Mouse (Mus musculus): ENCODE measurements around the gene Ttc1. TPM values are rescaled to one million over a fixed set of nuclear protein-coding genes. Genes with fewer than 3 reads are reported as not detected.

Ttc1 gene
- polyA plus RNA-seq, 1 experiment from 2014 or later, result 54.7 TPM

GRCm38 (mm10) chr11:43727796-43728195 is 20.0 kb downstream of the Ttc1 start:
- Histone ChIP-seq H3K27me3 (ENCODE audit: control insufficient read depth, insufficient read depth, low read length) (no peaks in the 10 kb centered on the region), H3K4me3 (ENCODE audit: low read depth, low read length) (no peak overlapping the region), H3K4me1 (replicated peaks; ENCODE audit: control insufficient read depth, insufficient read depth) (no peaks in the 10 kb centered on the region), H3K4me2 (replicated peaks; ENCODE audit: low read depth) (no peak overlapping the region), H3K36me3 (ENCODE audit: control insufficient read depth, insufficient read depth, low read length) (peaks cover 3% of the 10 kb centered on the region; the same call in 1 of the 2 replicates), H3K9ac (ENCODE audit: low read length) (no peak overlapping the region), H3K9me3 (ENCODE audit: control insufficient read depth, low read length) (no peaks in the 10 kb centered on the region), H3K27ac (replicated peaks) (no peak overlapping the region)
- no peak for ATAC-seq (ENCODE audit: low FRiP score, low TSS enrichment)
- WGBS, result 67% methylated on average over 7 of the region's 7 CpGs
- TF ChIP-seq EP300 (optimal IDR thresholded peaks at IDR 0.05), result no peak
- TF ChIP-seq CTCF (IDR thresholded peaks at IDR 0.05; ENCODE audit: low read depth), result no peak
- no peak for DNase-seq (ENCODE audit: low spot score)

DNA sequence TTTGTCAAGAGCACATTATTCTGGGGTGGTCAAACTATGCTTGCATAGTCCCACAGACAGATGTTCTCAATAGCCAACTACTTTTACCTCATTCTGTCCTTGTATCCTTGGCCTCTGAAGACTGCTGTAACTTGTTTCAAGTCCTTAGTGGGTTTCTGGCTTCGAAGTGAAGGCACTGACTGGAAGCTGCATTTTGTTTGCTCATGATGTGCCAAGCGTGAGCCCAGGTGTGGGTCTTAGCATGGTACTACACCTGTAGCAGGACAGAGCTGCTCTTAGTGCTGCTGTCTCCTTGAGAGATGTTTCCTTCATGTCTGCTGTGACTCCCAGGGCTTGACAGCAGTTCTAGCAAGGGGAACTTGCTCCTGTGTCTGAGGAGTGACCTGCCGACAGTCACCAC is 24.4 kb downstream of the Ttc1 start:
- WGBS, result 79% methylated on average over 3 of the region's 3 CpGs
- DNase-seq (ENCODE audit: low spot score), result no peak
- no peak for ATAC-seq (ENCODE audit: low FRiP score, low TSS enrichment)

GRCm38 (mm10) chr11:43712178-43712577 is 35.6 kb downstream of the Ttc1 start:
- TF ChIP-seq EP300 (optimal IDR thresholded peaks at IDR 0.05) (no peak), CTCF (IDR thresholded peaks at IDR 0.05; ENCODE audit: low read depth) (no peak)
- no peak overlapping the region for H3K4me2 ChIP-seq (replicated peaks; ENCODE audit: low read depth)
- no peak overlapping the region for H3K9ac ChIP-seq (ENCODE audit: low read length)
- H3K27me3 ChIP-seq (ENCODE audit: control insufficient read depth, insufficient read depth, low read length), result no peaks in the 10 kb centered on the region
- 92% methylated on average over 4 of the region's 4 CpGs for WGBS
- DNase-seq (ENCODE audit: low spot score) (no peak), ATAC-seq (ENCODE audit: low FRiP score, low TSS enrichment) (no peak)
- H3K4me3 ChIP-seq (ENCODE audit: low read depth, low read length), result no peak overlapping the region
- H3K4me1 ChIP-seq (replicated peaks; ENCODE audit: control insufficient read depth, insufficient read depth), result no peaks in the 10 kb centered on the region
- no peaks in the 10 kb centered on the region for H3K9me3 ChIP-seq (ENCODE audit: control insufficient read depth, low read length)
- peaks cover 6% of the 10 kb centered on the region for H3K36me3 ChIP-seq (ENCODE audit: control insufficient read depth, insufficient read depth, low read length)
- no peak overlapping the region for H3K27ac ChIP-seq (replicated peaks)

More for the DNA sequence above, 24.4 kb downstream of the Ttc1 start:
- Histone ChIP-seq H3K4me2 (replicated peaks; ENCODE audit: low read depth) (no peak overlapping the region), H3K4me3 (ENCODE audit: low read depth, low read length) (no peak overlapping the region), H3K27ac (replicated peaks) (no peak overlapping the region), H3K9ac (ENCODE audit: low read length) (no peak overlapping the region), H3K9me3 (ENCODE audit: control insufficient read depth, low read length) (no peaks in the 10 kb centered on the region), H3K36me3 (ENCODE audit: control insufficient read depth, insufficient read depth, low read length) (no peaks in the 10 kb centered on the region), H3K4me1 (replicated peaks; ENCODE audit: control insufficient read depth, insufficient read depth) (no peaks in the 10 kb centered on the region), H3K27me3 (ENCODE audit: control insufficient read depth, insufficient read depth, low read length) (no peaks in the 10 kb centered on the region)
- no peak for TF ChIP-seq EP300 (optimal IDR thresholded peaks at IDR 0.05)

DNA sequence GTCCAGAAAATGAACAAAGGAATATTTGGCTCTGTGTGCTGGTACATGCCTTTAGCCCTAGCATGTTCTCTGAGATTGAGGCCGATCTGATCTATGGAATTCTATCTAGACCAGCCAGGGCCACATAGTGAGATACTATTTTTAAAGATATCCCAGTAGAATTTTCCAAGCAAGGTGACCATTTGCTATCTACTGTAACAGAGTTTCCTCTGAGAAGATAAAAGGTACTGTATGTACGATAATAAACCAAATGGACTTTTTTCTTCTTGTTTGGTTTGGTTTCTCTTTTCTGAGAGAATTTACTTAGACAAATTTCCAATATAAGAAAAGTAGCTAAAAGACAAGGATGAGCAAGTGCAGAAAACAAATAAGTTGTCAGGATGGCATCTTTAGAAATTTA is 39.4 kb downstream of the Ttc1 start:
- H3K9ac ChIP-seq (ENCODE audit: low read length), result no peak overlapping the region
- WGBS, result 85% methylated on average over 2 of the region's 2 CpGs
- H3K9me3 ChIP-seq (ENCODE audit: control insufficient read depth, low read length), result no peaks in the 10 kb centered on the region
- DNase-seq (ENCODE audit: low spot score), result no peak
- H3K4me2 ChIP-seq (replicated peaks; ENCODE audit: low read depth), result no peak overlapping the region
- TF ChIP-seq CTCF (IDR thresholded peaks at IDR 0.05; ENCODE audit: low read depth), result no peak
- TF ChIP-seq EP300 (optimal IDR thresholded peaks at IDR 0.05), result no peak
- ATAC-seq (ENCODE audit: low FRiP score, low TSS enrichment), result no peak
- no peak overlapping the region for H3K27ac ChIP-seq (replicated peaks)
- H3K36me3 ChIP-seq (ENCODE audit: control insufficient read depth, insufficient read depth, low read length), result peaks cover 5% of the 10 kb centered on the region
- no peak overlapping the region for H3K4me3 ChIP-seq (ENCODE audit: low read depth, low read length)
- H3K27me3 ChIP-seq (ENCODE audit: control insufficient read depth, insufficient read depth, low read length), result no peaks in the 10 kb centered on the region
- H3K4me1 ChIP-seq (replicated peaks; ENCODE audit: control insufficient read depth, insufficient read depth), result no peaks in the 10 kb centered on the region

DNA sequence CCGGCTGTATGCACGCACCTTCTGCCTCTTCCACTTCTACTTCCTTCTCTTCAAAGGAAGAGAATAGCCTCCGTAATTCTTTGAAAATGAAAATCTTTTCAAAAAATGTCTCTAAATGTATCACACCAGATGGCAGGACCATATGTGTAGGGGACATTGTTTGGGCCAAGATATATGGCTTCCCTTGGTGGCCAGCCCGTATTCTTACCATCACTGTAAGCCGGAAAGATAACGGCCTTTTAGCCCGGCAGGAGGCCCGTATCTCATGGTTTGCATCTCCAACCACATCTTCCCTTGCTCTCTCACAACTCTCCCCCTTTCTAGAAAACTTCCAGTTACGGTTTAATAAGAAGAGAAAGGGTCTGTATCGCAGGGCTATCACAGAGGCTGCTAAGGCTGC is 42.1 kb downstream of the Ttc1 start:
- no peak overlapping the region for H3K4me2 ChIP-seq (replicated peaks; ENCODE audit: low read depth)
- 87% methylated on average over 10 of the region's 10 CpGs for WGBS

DNA sequence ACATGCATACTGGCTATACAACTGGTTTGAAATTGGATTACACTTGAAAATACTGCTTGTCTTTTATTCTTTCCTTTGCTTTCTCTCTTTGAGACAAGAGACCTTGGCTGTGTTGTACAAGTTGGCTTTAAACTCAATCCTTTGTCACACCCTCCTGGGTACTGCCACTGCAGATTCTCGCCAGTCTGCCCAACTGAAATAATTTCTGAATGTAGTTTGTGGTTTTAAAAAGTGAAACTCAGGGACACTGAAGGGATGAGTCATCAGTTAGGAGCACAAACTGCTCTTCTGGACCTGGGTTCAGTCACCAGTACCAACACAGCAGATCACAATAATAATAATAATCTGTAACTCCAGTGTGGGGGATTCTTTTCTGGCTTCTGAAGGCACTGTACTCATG is 44.3 kb downstream of the Ttc1 start:
- no peak overlapping the region for H3K9ac ChIP-seq (ENCODE audit: low read length)
- no peaks in the 10 kb centered on the region for H3K27me3 ChIP-seq (ENCODE audit: control insufficient read depth, insufficient read depth, low read length)
- H3K4me1 ChIP-seq (replicated peaks; ENCODE audit: control insufficient read depth, insufficient read depth), result no peaks in the 10 kb centered on the region
- DNase-seq (ENCODE audit: low spot score), result no peak
- no peaks in the 10 kb centered on the region for H3K9me3 ChIP-seq (ENCODE audit: control insufficient read depth, low read length)
- no peak overlapping the region for H3K4me3 ChIP-seq (ENCODE audit: low read depth, low read length)
- TF ChIP-seq EP300 (optimal IDR thresholded peaks at IDR 0.05), result no peak
- no peak for TF ChIP-seq CTCF (IDR thresholded peaks at IDR 0.05; ENCODE audit: low read depth)
- H3K36me3 ChIP-seq (ENCODE audit: control insufficient read depth, insufficient read depth, low read length), result peaks cover 5% of the 10 kb centered on the region
- WGBS, result 61% methylated on average over 1 of the region's 1 CpGs
- H3K27ac ChIP-seq (replicated peaks), result no peak overlapping the region
- ATAC-seq (ENCODE audit: low FRiP score, low TSS enrichment), result no peak
- no peak overlapping the region for H3K4me2 ChIP-seq (replicated peaks; ENCODE audit: low read depth)

More for the DNA sequence above, 42.1 kb downstream of the Ttc1 start:
- TF ChIP-seq EP300 (optimal IDR thresholded peaks at IDR 0.05), result no peak
- TF ChIP-seq CTCF (IDR thresholded peaks at IDR 0.05; ENCODE audit: low read depth), result no peak
- no peaks in the 10 kb centered on the region for H3K9me3 ChIP-seq (ENCODE audit: control insufficient read depth, low read length)
- no peaks in the 10 kb centered on the region for H3K4me1 ChIP-seq (replicated peaks; ENCODE audit: control insufficient read depth, insufficient read depth)
- H3K36me3 ChIP-seq (ENCODE audit: control insufficient read depth, insufficient read depth, low read length), result peaks cover 5% of the 10 kb centered on the region
- H3K4me3 ChIP-seq (ENCODE audit: low read depth, low read length), result no peak overlapping the region
- no peak overlapping the region for H3K27ac ChIP-seq (replicated peaks)
- no peak for DNase-seq (ENCODE audit: low spot score)
- H3K27me3 ChIP-seq (ENCODE audit: control insufficient read depth, insufficient read depth, low read length), result no peaks in the 10 kb centered on the region
- H3K9ac ChIP-seq (ENCODE audit: low read length), result no peak overlapping the region
- no peak for ATAC-seq (ENCODE audit: low FRiP score, low TSS enrichment)

All from stomach, postnatal 0 days (tissue).